Mouse (Mus musculus): ENCODE results near the gene Supt6.

GRCm38 (mm10) chr11:78256618-78257017 is 10.8 kb upstream of the Supt6 start:
- TF ChIP-seq CTCF (IDR thresholded peaks at IDR 0.05; ENCODE audit: control insufficient read depth, insufficient read depth, low read length) (no peak), POLR2A (IDR thresholded peaks at IDR 0.05; ENCODE audit: borderline replicate concordance, control insufficient read depth, low read depth, low read length) (no peak)
